Mouse (Mus musculus): Measurements from ENCODE around the gene Wfdc13.
"Not testable (repeated sequence)": the region's sequence is repeated elsewhere in the genome, so short reads cannot be mapped to it uniquely, and the experiment has no call there.

Gene Wfdc13

DNA sequence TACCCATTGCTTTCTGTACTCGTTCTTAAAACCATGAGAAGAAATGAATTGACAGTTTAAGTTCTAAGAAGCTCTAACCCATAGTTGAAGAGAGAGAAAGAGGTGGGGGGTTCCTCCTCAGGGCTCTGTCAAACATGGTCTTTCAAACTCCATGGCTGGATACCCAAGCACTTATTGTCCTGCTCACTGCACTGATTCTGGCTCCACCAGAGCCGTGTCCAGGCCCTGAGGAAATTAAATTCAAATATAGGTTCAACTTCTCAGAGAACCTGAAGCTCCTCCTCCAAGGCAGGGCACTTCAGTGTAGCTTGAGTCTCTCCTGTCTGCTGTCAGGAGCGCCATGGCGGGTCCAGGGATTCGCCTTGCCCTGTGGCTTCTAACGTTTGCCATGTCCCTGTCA is 30.1 kb downstream of the Wfdc13 start, which contains the start of gene Spint5:
Gene Spint5, plus strand, starts transcription at position 301 of the 400 bp plus-strand sequence.
- no peak for DNase-seq (ENCODE audit: extremely low read depth, insufficient read length, low spot score)

DNA sequence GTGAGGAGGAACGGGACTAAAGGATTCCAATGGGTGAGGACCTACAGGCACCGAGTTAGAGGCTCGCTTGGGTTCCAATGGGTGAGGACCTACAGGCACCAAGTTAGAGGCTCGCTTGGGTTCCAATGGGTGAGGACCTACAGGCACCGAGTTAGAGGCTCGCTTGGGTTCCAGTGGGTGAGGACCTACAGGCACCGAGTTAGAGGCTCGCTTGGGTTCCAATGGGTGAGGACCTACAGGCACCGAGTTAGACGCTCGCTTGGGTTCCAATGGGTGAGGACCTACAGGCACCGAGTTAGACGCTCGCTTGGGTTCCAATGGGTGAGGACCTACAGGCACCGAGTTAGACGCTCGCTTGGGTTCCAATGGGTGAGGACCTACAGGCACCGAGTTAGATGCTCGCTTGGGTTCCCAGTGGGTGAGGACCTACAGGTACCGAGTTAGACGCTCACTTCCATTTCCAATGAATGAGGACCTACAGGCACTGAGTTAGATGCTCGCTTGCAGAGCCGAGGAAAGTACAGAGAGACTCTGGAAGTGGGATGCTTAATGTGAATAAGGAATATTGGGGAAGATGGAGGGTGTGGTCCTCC is 31.4 kb downstream of the Wfdc13 start:
- not testable (repeated sequence) for DNase-seq (ENCODE audit: extremely low read depth, insufficient read length, low spot score)

GRCm38 (mm10) chr2:164723276-164723675 is 38.4 kb downstream of the Wfdc13 start:
- DNase-seq (ENCODE audit: extremely low read depth, insufficient read length, low spot score): no peak

- no peak for DNase-seq (ENCODE audit: extremely low read depth, insufficient read length, low spot score)
These were observed 41.1 kb downstream of the Wfdc13 start for GRCm38 (mm10) chr2:164725895-164726619.

- DNase-seq (ENCODE audit: extremely low read depth, insufficient read length, low spot score): no peak
These were observed 46.8 kb downstream of the Wfdc13 start for GRCm38 (mm10) chr2:164731719-164732118.

- no peak for DNase-seq (ENCODE audit: extremely low read depth, insufficient read length, low spot score)
These were observed 48.4 kb downstream of the Wfdc13 start for GRCm38 (mm10) chr2:164733259-164733658.

- DNase-seq (ENCODE audit: extremely low read depth, insufficient read length, low spot score): no peak
These were observed 49.9 kb downstream of the Wfdc13 start for GRCm38 (mm10) chr2:164734839-164735238.

DNA sequence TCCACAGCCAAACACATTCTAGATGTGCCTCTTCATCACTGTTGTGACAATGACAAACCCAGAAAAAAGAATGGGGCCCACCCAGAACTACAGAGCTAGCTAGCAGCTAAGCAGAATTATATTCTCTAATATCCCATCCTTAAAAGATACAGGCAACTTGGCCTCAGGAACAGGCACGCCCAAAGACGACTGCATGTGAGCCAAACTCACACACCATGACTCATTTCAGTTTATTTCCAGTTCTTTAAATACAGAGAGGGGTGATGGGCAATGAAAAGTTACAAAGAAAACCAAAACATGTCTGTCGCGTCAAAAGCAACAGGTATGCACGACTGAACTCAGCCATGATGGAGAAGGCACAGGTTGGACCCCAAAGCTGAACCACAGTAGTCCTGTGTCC is 50.5 kb downstream of the Wfdc13 start:
- DNase-seq (ENCODE audit: extremely low read depth, insufficient read length, low spot score): no peak

All from 3134 (cell line).